Mouse (Mus musculus): ENCODE data around the gene Ccdc38.

- TF ChIP-seq CTCF (IDR thresholded peaks at IDR 0.05; ENCODE audit: control insufficient read depth, insufficient read depth, insufficient replicate concordance, low read depth, low read length) (peak; percentile 91; the same call in 1 of the 2 replicates), POLR2A (IDR thresholded peaks at IDR 0.05; ENCODE audit: control insufficient read depth, low read depth, low read length) (no peak)
These were observed 8.6 kb downstream of the Ccdc38 start for GRCm38 (mm10) chr10:93548991-93549390.
